Mouse (Mus musculus): ENCODE results near the gene Gabbr2.

GRCm38 (mm10) chr4:46883047-46883446 lies 108.6 kb downstream of the Gabbr2 start:
- TF ChIP-seq GATA1 (IDR thresholded peaks at IDR 0.05; ENCODE audit: low read length) (no peak), TAL1 (IDR thresholded peaks at IDR 0.05; ENCODE audit: low read length) (no peak)

All from erythroblast, embryonic 14.5 days (primary cell).